Mouse (Mus musculus) heart, adult 11 months (tissue): ENCODE measurements around the gene Rps18.

Experiments used
- DNase-seq: peaks from one replicate; pipeline ENCODE4 v3.0.0; 2022

Rps18 gene

GRCm38 (mm10) chr17:33941381-33941780, 14.4 kb downstream of the Rps18 start:
- peak; percentile 91 for DNase-seq

- DNase-seq: no peak
Observed at GRCm38 (mm10) chr17:33940981-33941380, 14.8 kb downstream of the Rps18 start.

- peak; percentile 98 for DNase-seq
Observed at GRCm38 (mm10) chr17:33940206-33940805, 15.5 kb downstream of the Rps18 start, which contains the start of the genes Pfdn6 and Wdr46. Pfdn6 (minus strand) TSS chr17:33940343. Wdr46 (plus strand) TSS chr17:33940660.

GRCm38 (mm10) chr17:33938783-33939182, 17.0 kb downstream of the Rps18 start:
- no peak for DNase-seq

GRCm38 (mm10) chr17:33936993-33937392, 18.8 kb downstream of the Rps18 start:
- DNase-seq: peak; percentile 90

- peak; percentile 91 for DNase-seq
Observed at GRCm38 (mm10) chr17:33935422-33936055, 20.3 kb downstream of the Rps18 start.

GRCm38 (mm10) chr17:33932970-33933369, 22.8 kb downstream of the Rps18 start:
- peak; percentile 91 for DNase-seq

GRCm38 (mm10) chr17:33932448-33932847, 23.4 kb downstream of the Rps18 start:
- peak; percentile 93 for DNase-seq

GRCm38 (mm10) chr17:33931947-33932346, 23.9 kb downstream of the Rps18 start:
- peak; percentile 93 for DNase-seq

- peak; percentile 96 for DNase-seq
Observed at GRCm38 (mm10) chr17:33931159-33931866, 24.5 kb downstream of the Rps18 start.

GRCm38 (mm10) chr17:33930280-33931158, 25.3 kb downstream of the Rps18 start:
- peak; percentile 98 for DNase-seq

GRCm38 (mm10) chr17:33929371-33930279, 26.2 kb downstream of the Rps18 start, which contains the start of gene Rgl2:
Rgl2 (plus strand) TSS chr17:33929543.
- DNase-seq: peak; percentile 99

- DNase-seq: peak; percentile 92
Observed at GRCm38 (mm10) chr17:33928251-33928947, 27.4 kb downstream of the Rps18 start.

- peak; percentile 91 for DNase-seq
Observed at GRCm38 (mm10) chr17:33926207-33926932, 29.4 kb downstream of the Rps18 start.

- DNase-seq: peak; percentile 92
Observed at GRCm38 (mm10) chr17:33925406-33926116, 30.2 kb downstream of the Rps18 start.

- no peak for DNase-seq
Observed at GRCm38 (mm10) chr17:33924577-33925283, 31.1 kb downstream of the Rps18 start.

GRCm38 (mm10) chr17:33921361-33921760, 34.4 kb downstream of the Rps18 start:
- DNase-seq: peak; percentile 90

- DNase-seq: peak; percentile 98
Observed at GRCm38 (mm10) chr17:33920282-33921097, 35.3 kb downstream of the Rps18 start.
